Mouse (Mus musculus) R1 (cell line): Measurements from ENCODE around the gene BC029722.
"Not testable (repeated sequence)": the region's sequence is repeated elsewhere in the genome, so short reads cannot be mapped to it uniquely, and the experiment has no call there.

ENCODE experiments used
- DNase-seq: peaks from one replicate; pipeline ENCODE4 v3.0.0-alpha.2; 2018; ENCODE audit warnings: low read depth, low spot score

Gene BC029722

DNA sequence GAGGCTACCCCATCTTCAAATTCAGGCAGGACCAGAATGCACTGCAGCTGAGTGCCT is at the start of gene BC029722:
Gene BC029722, minus strand, starts transcription at position 35 of the 57 bp plus-strand sequence.
- no peak for DNase-seq

DNA sequence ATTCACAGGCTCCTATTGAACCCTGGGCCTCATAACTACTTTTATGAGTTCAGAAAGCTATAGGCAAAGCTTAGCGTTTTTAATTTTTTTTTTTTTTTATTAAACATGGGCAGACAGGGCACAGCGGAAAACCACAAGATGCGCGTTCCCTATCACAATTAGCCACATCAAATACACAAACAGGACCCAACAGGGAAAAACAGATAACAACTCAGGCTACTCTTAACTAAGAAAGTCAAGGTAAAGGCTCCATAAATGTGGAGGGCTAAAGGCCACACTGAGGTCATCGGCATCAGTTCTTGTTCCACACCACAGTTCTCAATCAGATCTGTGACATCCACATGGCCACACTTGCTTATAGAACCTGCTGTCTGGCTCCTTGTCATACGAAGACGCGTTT is 49.1 kb upstream of the BC029722 start:
- no peak for DNase-seq

DNA sequence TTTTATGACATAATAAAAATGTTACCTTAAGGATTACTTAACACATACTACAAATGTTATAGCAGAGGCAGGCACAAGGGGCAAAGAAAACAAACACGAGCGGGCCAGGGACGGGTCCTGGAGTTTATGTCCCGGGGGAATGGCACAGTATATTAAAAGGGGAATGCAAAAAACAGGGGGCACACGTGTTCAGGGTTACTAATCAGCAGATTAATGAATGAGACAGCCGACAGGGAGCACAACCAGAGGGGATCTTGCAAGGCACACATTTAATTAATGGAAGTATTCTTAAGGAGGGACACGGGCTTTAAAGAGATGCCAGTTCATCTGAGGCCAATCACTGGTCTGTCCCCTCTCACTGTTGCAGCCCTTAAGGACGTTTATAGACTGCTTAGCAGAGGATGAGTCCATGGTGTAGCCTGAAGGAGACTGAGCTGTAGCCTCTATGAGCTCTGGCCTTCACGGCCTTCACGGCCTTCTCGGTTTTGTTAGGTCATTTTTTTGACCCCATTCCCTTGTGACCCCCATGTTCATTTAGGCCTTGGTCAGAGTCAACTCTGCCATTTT is 44.2 kb upstream of the BC029722 start:
- DNase-seq: no peak

DNA sequence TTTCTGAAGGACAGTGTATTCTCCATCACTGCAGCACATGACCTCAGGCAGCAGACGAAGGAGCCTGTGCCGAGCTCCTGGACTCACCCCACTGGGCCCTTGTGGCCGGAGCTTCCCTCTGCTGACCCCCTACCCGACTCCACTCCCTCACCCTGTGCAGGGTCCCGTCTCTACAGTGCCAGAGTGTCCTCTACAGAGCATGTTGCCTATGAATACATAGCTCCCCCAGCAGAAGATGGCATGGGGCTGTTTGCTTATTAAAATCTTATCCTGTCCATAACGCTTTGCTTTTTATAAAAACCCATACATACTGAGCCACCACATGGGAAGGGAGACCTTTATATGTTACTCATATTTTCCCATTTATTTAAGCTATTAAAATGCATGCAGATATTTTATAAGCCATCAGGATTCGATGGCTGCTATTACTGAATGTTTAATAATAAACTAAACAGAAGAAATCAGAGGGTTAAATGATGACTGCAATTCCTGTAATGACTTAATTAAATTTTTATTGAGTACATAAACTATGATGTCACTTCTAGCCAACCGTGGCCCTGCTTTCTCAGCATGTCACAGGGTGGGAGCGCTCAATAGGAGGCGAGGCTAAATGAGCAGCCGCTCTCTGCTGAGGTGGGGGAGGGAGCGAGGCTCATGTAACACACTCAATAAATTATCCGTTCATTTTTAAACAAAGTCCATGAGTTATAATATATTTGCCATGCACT is 43.5 kb upstream of the BC029722 start:
- no peak for DNase-seq

DNA sequence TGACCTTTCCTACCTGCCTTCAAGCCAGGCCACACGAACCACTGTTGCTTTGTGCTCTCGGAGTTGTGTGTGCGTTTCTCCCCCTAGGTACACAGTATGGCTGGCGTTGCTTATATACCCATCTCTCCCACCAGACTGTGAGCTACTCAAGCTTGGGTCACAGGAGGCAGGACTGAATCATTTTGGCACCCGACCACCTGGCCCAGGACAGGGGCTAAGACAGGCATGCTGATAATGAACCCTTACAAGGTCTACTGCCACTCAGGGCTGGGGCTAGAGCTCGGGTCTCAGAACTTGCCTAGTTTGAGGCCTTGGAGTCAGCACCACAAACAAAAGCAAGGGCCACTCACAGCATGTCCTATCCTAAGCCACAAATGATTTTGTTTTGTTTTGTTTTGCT is 42.4 kb upstream of the BC029722 start:
- no peak for DNase-seq

DNA sequence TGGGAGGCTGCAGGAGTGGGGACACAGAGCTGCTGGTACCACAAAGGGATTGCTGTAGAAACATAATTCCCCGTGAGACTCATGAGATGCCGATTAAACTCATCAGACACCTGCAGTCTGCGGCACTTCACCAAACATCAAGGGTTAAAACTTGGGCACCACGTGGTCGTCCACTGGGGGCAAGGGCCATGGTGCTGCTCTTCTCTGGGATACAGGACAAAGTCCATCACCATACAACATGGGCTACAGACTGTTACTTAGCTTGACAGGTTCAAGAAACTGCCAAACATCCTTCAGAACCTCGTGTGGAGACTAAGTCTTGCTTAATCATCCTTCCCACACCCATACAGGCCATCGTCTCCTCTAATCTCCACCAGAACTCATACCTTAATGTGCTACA is 40.9 kb upstream of the BC029722 start:
- DNase-seq: no peak

DNA sequence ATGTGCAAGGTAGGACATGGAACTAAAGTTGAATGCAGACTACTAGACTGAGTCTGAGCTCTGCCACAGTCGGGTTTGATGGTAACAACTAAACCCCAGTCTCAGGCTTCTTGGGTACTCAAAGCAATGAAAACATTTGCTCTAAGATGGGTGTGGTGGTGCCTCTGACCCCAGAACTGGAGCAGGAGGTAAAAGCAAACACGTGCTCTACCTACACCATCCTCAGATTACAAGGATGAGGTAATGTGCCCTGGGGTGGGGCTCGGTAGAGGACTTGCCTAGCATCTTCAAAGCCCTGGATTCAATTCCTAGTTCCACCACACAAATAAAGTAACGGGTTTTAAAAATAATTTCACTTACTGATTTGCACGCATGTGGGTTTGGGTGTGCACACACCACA is 33.3 kb upstream of the BC029722 start:
- DNase-seq: no peak

DNA sequence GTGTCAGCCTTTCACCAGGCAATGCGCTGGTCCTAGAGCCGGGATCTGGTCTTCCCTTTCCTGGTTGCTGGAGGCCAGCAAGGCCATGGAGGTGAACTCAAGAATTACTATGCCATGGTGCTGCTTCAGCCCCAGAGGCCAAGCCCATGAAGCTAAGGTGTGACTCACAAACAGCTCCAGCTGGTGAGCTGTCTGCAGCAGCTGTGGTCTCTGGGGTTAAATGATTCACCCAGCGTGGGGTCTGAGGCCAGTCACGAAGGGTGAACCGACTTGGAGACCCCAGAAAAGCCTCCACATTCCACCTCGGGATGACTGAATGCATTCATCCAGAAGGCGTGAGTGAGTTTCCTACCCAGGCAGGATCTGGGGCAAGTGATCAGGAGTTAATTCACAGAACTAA is 30.9 kb upstream of the BC029722 start:
- peak; percentile 36 for DNase-seq

DNA sequence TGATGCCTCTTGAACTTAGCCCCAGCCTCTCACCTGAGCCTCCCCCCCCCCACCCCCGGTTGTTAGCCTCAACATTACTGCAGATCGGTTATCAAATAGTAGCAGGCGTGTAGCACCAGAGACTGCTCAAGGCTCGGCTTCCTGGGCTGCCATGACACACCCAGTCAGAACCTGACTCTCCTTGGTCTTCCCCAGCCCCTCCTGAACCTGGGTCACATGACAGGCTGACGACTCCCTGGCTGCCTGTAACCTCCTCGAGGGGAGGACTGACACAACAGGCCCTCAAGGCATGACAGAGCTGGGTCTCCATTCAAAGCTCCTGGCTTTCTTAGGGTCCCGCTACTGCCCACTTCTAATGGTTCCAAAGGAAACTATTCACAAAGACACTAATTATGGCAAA is 30.2 kb upstream of the BC029722 start:
- DNase-seq: peak; percentile 32

DNA sequence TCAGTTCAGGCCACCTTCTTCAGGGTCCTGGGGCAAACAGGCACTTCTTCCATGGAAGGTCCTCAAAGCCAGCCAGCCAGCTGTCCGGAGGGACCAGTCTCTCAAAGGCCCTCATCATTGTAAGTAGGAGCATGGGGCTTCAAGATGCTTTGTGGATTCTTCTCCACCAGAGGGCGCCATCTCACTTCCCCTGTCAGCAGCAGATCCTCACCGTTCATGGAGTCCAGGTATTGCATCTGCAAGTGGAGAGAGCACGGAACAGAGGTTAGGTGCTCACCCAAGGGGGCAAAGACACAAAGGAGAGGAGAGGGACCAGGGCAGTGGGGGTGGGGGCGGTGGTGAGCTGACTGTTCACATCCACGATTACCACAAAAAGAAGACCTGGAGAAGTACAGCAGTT is 29.1 kb upstream of the BC029722 start:
- DNase-seq: peak; percentile 88

DNA sequence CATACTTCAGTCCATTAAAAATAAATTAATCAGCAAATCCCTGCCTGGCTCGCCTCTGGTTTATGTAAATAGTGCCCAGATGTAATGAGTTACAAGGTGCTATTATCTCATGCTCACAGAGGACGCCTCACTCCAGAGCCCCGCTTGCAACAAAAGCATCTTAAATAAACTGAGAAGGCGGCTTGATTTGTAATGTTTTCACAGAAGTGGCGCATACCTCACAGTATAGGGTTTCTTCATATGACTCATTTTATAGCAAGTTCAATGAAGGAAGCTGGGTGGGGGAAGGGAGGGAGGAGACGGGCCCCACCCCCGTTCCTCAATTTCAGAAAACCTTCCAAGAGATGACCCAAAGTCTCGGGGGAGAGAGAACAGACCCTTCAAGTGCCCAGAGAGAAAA is 27.7 kb upstream of the BC029722 start:
- no peak for DNase-seq

DNA sequence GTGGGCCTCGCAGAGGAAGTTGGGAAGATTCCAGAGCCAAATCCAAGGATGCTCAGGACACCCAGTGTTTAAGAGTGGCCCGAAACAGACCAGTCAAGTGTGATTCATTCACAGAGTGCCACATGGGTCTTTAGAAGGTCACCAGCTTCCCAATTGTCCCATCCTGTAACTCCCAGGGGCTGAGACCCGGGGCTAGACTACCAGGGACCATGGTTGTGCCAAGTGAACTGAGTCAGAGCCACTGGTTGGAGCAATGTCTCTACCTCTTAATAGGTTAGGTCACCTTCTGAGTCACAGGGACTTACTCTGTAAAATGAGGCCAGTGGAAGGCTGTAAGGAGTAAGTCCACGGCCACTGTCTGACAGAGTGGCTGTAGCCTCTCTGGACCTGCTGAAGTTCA is 19.7 kb upstream of the BC029722 start:
- DNase-seq: no peak

DNA sequence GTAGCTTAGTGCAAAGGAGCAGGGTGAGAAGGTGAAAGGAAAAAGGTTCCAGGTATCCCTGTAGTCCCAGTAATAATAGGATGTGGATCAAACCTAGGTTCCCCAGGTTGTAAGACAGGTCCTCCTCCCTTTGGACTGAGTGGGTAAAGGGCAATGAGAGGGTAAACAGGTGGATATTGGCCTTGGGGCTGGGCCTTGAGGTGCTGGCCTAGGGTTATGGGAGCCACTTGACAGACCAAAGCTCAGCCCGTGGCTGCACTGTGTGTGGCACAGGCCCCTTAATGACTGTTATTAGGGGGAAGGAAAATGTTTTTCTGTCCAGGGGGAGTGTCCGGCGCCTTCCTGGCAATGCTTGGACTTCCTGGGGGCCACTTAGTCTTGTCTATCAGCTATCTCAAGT is 18.7 kb upstream of the BC029722 start:
- DNase-seq: no peak

DNA sequence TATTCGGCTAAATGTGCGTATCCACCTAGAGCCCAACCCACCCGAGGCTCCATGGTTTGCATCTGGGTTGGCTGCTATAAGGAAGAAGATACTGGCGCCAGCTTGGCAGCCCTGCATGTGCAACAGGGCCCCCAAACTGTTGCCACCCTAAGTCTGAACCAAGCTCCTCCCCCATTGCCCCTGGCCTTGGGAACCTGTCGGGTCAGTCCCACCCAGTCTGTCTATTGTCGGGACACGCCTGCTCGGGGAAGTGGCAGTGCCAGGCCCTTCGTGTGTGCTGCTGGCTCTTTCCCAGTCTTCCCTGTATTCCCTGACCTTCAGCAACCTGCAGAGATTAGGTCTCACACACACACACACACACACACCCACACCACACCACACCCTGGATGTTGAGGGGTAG is 15.5 kb upstream of the BC029722 start, which contains the start of gene Fam83c:
Gene Fam83c, minus strand, starts transcription at position 123 of the 400 bp plus-strand sequence.
- DNase-seq: no peak

DNA sequence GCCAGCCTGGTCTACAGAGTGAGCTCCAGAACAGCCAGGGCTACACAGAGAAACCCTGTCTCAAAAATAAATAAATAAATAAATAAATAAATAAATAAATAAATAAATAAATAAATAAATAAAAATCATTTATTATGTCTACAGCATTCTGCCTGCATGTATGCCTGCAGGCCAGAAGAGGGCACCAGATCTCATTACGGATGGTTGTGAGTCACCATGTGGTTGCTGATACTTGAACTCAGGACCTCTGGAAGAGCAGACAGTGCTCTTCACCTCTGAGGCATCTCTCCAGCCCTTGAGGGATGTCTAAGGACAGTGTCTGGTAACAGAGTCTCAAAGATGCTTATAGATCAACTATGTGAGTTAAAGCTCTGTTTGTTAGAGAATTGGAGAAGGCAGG is 12.9 kb upstream of the BC029722 start:
- DNase-seq: not testable (repeated sequence)

DNA sequence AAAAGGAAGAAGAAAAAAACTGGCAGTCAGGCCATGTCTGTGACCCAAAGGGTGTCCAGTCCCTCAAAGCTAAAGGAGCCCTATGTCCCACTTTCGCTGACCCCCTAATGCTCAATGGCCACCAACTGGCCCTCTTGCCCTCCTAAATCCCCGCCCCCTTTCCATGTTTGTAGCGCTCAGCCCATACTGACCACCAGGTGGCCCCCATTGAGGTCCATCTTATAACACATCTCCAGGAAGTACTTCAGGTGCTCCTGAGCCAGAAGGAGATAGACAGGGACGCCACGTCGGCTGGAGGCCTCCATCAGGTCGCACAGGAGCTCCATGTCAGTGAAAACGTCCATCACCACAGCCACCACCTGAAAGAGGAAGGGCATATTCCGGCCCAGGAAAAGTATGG is 12.1 kb upstream of the BC029722 start:
- peak; percentile 47 for DNase-seq

DNA sequence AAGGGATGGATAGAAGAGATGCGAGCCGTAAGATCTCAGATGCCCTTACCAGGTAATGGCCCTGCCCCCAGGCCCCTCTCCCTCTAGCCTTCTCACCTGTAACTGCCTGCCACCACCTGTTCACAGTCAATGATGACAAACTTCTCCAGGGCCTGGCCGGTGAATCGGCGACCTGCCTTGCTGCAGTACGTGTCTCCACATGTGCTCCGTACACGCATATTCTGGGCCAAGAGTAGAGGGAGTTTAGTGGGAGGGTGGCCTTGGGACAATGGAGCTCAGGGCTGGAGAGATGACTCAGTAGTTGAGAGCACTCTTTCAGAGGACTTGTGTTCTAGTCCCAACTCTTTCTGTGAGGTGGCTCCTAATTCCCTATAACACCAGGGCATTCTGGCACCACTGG is 11.6 kb upstream of the BC029722 start:
- DNase-seq: no peak

DNA sequence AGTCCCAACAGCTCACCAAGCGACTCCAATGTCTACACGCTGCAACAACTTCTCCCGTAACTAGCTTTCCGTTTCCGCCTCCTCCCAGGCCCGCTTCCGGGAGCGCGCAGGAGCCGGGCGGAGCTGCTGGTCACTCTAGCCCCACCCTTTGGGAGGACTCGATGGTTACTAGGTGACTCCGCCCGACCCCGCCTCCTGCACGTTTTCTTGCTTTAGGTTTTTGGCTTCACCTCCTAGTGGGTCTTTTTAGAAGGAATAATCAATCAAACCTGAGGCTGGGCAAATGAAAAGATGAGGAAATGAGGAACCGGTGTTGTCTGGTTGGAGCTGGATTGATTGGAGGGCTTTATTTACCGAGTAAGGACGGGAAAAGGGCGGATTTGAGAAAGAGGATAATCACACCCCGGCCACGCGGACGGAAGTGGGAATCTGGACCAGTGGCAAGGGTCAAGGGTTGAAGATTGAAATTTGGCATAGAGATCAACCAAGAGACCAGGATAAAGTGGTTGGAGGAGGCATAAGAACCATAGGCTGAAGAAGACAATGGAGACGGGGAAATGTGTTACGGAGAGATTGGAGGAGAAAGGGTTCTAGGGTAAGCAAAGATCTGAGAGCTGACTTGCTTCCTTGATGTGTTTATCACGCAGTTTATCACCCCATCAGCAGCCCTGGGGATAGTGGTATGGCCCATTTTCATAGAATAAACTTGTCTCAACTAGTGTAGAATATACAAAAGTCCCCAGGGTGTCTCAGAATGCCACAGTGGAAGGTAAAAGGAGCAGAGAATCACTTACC is 7.6 kb upstream of the BC029722 start, which contains the start of gene Eif6:
Gene Eif6, minus strand, starts transcription at position 296 of the 795 bp plus-strand sequence.
- peak; percentile 94 for DNase-seq

DNA sequence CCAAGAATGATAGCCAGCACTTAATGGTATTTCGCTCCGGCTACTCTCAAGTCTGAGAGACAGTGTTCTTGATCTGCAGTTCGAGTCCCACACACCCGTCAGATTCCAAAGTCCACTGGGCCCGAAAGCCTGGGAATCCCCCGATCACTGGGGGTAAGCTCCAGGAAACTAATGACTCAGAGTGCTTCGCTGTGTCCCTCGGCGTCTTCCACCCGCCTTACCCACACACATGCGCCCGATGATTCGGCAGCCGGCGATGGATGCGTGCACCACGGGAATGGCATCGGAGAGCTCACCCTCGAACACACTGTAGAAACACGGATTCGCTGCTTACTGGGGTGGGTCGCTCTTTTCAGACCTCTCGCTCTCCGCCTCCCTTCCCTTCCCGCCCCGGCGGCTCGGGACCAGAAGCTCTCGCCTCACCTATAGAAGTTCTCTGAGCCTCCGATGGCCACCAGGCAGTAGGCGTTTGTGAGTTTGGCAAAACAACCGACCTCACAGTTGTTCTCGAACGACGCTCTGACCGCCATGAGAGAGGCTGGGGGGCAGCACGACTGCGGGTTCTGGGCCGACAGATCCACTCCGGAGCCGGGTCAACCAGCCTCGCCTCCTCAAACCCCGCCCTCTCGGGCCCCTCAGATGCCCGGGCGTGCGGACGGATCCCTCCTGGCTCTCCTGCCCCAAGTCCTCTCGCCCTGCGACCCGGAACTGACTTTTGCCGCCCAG is 6.8 kb upstream of the BC029722 start:
- DNase-seq: no peak

DNA sequence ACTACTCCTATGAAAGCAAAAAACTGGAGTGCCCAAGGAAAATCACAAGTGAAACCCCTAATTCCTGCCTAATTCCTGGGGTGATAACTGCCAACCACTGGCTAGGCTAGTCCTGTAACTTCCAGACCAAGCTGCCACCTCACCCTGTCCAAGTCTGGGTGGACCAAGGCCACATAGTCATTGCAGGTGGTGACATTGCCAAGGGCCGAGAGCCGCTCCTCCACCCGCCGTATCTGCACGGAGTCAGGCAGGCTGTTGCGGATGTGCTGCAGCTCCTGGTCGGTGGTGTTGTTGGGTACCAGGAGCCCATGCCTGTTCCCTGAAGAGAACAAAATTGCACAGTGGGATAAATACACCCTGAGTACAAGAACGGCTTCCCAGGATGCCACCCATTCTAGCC is 4.5 kb upstream of the BC029722 start:
- DNase-seq: no peak

DNA sequence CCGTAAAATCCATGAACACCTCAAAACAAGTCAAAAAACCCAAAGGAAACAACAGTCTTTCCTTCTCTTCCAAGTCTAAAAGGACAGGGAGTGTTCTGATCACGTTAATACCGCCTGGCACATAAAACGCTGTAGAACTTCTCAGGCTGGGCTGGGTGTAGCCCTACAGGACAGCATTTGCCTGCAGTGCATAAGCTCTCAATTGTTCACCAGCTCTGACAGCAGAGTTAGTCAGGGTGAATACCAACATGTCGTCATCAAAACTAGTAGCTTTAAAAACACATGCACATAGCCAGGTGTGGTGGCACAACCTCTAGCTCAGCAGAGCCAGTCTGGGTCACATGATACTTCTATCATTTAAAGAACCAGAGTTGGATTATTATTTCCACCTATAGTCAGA is 1.6 kb upstream of the BC029722 start:
- DNase-seq: no peak

DNA sequence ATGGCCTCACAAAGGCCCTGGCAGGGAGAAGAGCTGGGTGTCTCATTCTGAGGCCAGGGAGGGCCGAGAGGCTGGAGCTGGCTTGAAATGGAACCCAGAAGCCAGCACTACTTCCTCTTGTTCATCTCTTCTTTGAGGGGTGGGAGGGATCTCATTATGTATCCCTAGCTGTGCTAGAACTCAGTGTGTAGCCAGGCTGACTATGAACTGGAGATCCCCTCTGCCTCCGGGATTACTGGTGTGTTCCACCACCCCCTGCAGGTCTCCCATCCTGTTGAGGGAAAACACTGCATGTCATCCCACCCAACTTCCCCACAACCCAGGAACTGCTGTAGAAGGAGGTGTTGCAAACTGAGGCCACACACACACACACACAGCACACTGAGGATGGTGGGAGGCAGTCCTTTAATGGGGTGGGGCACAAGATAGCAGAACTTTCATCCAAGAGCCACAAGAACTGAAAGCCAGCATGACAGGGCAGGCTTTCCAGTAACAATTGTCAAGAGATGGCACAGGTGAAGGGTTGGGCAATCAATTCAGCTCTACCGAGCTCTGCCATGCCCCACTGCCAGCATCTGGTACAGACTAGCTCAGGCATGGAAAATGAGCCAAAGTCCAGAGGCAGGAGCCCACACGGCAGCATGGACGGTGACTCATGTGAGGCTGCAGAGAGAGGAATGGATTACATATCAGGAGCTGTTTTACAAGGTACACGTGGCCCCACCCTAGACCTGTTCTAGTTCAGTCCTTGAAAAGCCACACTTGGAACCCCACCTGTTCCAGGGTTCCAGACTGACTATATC is 424 bp upstream of the BC029722 start:
- no peak for DNase-seq
